Mouse (Mus musculus) intestine, postnatal 0 days (tissue): ENCODE measurements around the gene AI854703. TPM values are rescaled to one million over a fixed set of nuclear protein-coding genes. Genes with fewer than 3 reads are reported as not detected.
"Not testable (repeated sequence)": the region's sequence is repeated elsewhere in the genome, so short reads cannot be mapped to it uniquely, and the experiment has no call there.

Experiments
- ATAC-seq: fragments of 200-750 bp; cut with Nextera tagmentation; 2 replicates; pipeline ENCODE4 v1.8.0; 2017; ENCODE audit warnings: mild to moderate bottlenecking, moderate TSS enrichment, moderate library complexity
- H3K27ac ChIP-seq: fragments of 300-500 bp; sonication (generic); 2 replicates; pipeline ENCODE4 v1.5.1; 2014; ENCODE audit warnings: mild to moderate bottlenecking, low read depth, low read length, moderate library complexity
- H3K27me3 ChIP-seq: fragments of 300-500 bp; sonication (generic); replicated peaks from 2 replicates; pipeline ENCODE4 v1.6.1; 2014; ENCODE audit warnings: low read length, mixed read lengths; ENCODE audit not compliant: control insufficient read depth, insufficient read depth
- H3K36me3 ChIP-seq: fragments of 300-500 bp; sonication (generic); 2 replicates; pipeline ENCODE4 v1.6.1; 2014; ENCODE audit warnings: mild to moderate bottlenecking, moderate library complexity; ENCODE audit not compliant: control insufficient read depth, insufficient read depth
- H3K4me1 ChIP-seq: fragments of 300-500 bp; sonication (generic); replicated peaks from 2 replicates; pipeline ENCODE4 v1.6.1; 2014; ENCODE audit warnings: antibody characterized with exemption, low read length, mixed read lengths; ENCODE audit not compliant: control insufficient read depth, insufficient read depth
- H3K4me2 ChIP-seq: fragments of 300-500 bp; sonication (generic); replicated peaks from 2 replicates; pipeline ENCODE4 v1.6.1; 2014; ENCODE audit warnings: low read depth, mild to moderate bottlenecking, moderate library complexity
- H3K4me3 ChIP-seq: fragments of 300-500 bp; sonication (generic); 2 replicates; pipeline ENCODE4 v1.5.1; 2014; ENCODE audit warnings: low read depth, low read length
- H3K9ac ChIP-seq: fragments of 300-500 bp; sonication (generic); 2 replicates; pipeline ENCODE4 v1.6.1; 2014; ENCODE audit warnings: mild to moderate bottlenecking, low read depth, low read length
- H3K9me3 ChIP-seq: fragments of 300-500 bp; sonication (generic); 2 replicates; pipeline ENCODE4 v1.6.1; 2016; ENCODE audit warnings: mixed run types; ENCODE audit not compliant: control insufficient read depth
- CTCF ChIP-seq: sonication (generic); IDR thresholded peaks from 2 replicates; pipeline ENCODE4 v1.5.1; 2016; ENCODE audit warnings: low read depth, mild to moderate bottlenecking, control low read depth, antibody characterized with exemption, moderate library complexity
- WGBS: fragments of 180-500 bp; shearing (Covaris S2); extraction: QIAGEN DNeasy Blood & Tissue Kit; methylation state at CpG from one replicate; pipeline ENCODE4 v1.1.7; 2014; 5-methylcytosine and 5-hydroxymethylcytosine counted together
- polyA plus RNA-seq: library from polyadenylated mRNA; unstranded; fragments of >200 nt; fragmentation: Nextera tagmentation; extraction: Ambion mirVana; gene quantifications from 2 replicates; pipeline ENCODE4 v1.2.1, GENCODE M21; 2015

The AI854703 gene
- polyA plus RNA-seq, 1 experiment from 2014 or later, result 0.63 TPM

DNA sequence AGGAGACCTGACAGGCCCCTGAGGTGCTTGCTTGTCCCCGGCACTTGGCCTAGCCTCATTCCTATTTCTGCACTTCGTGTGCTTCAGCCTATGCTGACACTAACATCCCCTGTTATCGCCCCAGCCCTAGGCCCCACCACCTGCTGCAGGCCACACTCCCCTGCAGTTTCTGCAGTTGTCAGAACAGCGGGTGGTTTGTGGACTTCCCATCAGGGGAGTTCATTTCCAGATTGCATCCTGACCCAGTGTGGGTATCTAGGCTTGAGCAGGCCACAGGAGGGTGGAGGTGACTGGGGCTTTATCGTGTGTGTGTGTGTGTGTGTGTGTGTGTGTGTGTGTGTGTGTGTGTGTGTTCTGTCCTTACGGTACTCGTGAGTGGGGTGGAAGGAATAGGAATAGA lies 17.1 kb upstream of the AI854703 start:
- ATAC-seq, result no peak
- 69% methylated on average over 7 of the region's 7 CpGs for WGBS
- Histone ChIP-seq H3K9me3 (no peaks in the 10 kb centered on the region), H3K4me1 (no peaks in the 10 kb centered on the region), H3K36me3 (peaks cover 8% of the 10 kb centered on the region; the same call in 1 of the 2 replicates), H3K9ac (no peak overlapping the region), H3K4me2 (no peak overlapping the region), H3K4me3 (no peak overlapping the region), H3K27me3 (no peaks in the 10 kb centered on the region), H3K27ac (no peak overlapping the region)
- TF ChIP-seq CTCF, result no peak

DNA sequence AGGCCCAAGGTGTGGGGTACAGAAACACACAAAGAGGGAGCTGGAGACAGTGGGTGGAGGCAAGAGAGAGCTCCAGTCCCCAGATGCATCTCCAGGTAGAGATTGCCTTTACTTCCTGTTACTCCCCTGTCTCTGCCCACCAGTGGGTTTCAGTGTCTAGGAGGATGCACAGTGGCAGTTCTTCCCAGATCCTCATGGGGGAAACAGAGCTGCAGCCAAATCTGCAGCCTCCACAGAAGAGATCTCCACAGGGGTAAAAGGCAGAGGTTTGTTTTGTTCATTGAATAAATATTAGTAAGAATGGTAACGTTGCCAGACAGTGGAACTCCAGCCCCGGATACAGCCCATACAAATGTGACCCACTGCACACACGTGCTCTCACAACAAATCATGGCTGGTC lies 15.9 kb upstream of the AI854703 start:
- Histone ChIP-seq H3K4me1 (no peaks in the 10 kb centered on the region), H3K9ac (no peak overlapping the region), H3K4me3 (no peak overlapping the region), H3K27me3 (no peaks in the 10 kb centered on the region), H3K27ac (no peak overlapping the region), H3K4me2 (no peak overlapping the region), H3K9me3 (no peaks in the 10 kb centered on the region), H3K36me3 (peaks cover 8% of the 10 kb centered on the region; the same call in 1 of the 2 replicates)
- ATAC-seq, result no peak
- 51% methylated on average over 3 of the region's 3 CpGs for WGBS
- peak; percentile 52 for TF ChIP-seq CTCF

DNA sequence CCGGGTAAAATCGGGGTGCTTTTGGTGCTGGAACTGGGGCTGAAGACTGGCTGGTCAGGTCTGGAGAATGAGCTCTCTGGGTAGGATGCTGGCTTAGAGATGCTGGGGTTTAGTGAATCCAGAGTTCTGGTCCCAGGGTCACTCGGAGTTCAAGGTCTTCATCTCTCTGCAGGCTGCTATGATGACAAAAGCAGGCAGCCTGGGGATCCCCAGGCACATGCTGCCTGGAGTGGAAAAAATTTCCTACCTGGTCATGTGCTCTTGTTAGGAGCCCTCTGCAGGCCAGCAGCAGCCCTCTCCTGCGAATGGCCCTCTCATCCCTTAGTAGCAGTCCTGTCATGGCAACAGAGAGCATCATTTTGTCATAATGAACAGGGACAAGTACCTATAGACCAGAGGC lies 13.1 kb upstream of the AI854703 start:
- no peaks in the 10 kb centered on the region for H3K9me3 ChIP-seq

DNA sequence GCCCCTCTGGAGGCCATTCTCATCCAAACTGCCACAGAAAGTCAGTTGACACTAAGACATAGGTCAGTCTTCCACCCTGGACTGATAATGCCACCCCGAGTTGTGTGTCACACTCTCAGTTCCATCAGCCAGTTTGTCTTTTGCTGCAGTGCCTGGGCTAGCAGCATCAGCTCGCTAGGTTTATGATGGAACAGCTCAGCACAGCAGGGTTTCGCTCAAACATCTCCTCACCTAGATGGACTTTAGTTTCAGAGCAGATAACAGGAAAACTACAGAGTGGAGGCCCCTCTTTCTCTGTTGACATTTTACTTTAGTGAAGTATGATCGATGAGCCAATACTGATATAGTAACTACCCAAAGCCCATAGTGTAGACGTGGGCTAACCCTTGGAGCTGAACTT lies 11.8 kb upstream of the AI854703 start:
- WGBS, result 42% methylated on average over 5 of the region's 5 CpGs
- Histone ChIP-seq H3K9me3 (no peaks in the 10 kb centered on the region), H3K4me3 (no peak overlapping the region), H3K27me3 (no peaks in the 10 kb centered on the region), H3K9ac (no peak overlapping the region), H3K4me1 (no peaks in the 10 kb centered on the region), H3K27ac (no peak overlapping the region), H3K4me2 (no peak overlapping the region), H3K36me3 (peaks cover 23% of the 10 kb centered on the region)
- 0 out of 2 replicates have a peak, but pooled peaks have one; percentile 28 for ATAC-seq
- TF ChIP-seq CTCF, result no peak

More for the DNA sequence above, 13.1 kb upstream of the AI854703 start:
- no peak overlapping the region for H3K9ac ChIP-seq
- TF ChIP-seq CTCF, result no peak
- H3K27me3 ChIP-seq, result no peaks in the 10 kb centered on the region
- H3K4me3 ChIP-seq, result no peak overlapping the region
- 92% methylated on average over 4 of the region's 4 CpGs for WGBS
- peaks cover 13% of the 10 kb centered on the region; the same call in 1 of the 2 replicates for H3K36me3 ChIP-seq
- no peak overlapping the region for H3K4me2 ChIP-seq
- H3K4me1 ChIP-seq, result no peaks in the 10 kb centered on the region
- no peak for ATAC-seq
- H3K27ac ChIP-seq, result no peak overlapping the region

DNA sequence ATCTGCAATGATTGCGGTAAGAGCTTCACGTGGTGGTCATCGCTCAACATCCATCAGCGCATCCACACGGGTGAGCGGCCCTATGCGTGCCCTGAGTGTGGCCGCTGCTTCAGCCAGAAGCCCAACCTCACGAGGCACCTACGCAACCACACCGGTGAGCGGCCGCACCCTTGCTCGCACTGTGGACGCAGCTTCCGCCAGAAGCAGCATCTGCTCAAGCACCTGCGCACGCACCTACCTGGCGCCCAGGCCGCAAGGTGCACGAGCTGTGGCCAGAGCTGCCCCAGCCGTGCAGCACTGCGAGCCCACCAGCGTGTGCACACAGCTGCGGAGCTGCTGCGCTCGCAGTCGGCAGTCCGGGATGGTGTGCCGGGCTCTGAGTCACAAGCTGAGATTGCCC lies 6.5 kb upstream of the AI854703 start:
- Histone ChIP-seq H3K4me1 (no peaks in the 10 kb centered on the region), H3K27me3 (no peaks in the 10 kb centered on the region), H3K27ac (no peak overlapping the region), H3K9me3 (no peaks in the 10 kb centered on the region), H3K9ac (no peak overlapping the region), H3K36me3 (peaks cover 26% of the 10 kb centered on the region), H3K4me2 (no peak overlapping the region), H3K4me3 (no peak overlapping the region)
- ATAC-seq, result no peak
- TF ChIP-seq CTCF, result no peak
- WGBS, result 95% methylated on average over 30 of the region's 30 CpGs

DNA sequence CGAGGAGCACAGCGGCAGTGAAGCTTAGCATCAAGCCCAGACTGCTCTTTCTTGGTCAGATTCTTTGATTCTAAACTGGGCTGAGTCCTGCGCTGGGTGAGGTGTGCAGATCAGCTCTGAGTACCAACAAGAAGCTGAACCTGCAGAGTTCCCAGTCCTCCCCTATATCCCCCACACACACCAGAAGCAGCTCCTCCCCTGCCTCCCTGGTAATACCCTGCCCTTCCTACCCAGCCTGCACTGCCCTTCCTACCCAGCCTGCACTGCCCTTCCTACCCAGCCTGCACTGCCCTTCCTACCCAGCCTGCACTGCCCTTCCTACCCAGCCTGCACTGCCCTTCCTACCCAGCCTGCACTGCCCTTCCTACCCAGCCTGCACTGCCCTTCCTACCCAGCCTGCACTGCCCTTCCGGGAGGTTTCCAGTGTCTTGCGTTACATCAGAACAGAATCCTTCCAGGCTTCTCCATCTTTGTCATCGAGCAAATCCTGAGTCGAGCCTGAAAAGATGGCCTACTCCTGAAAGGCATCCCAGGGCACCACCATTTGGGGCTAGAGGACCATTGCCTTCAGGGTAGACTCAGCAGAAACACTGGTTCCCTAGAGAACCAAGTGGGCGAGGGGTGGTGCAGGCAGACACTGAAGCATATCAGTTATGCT lies 4.2 kb upstream of the AI854703 start:
- not testable (repeated sequence) for H3K4me3 ChIP-seq, H3K27me3 ChIP-seq, H3K27ac ChIP-seq, ATAC-seq, H3K4me1 ChIP-seq, H3K9me3 ChIP-seq, H3K4me2 ChIP-seq, H3K9ac ChIP-seq
- WGBS, result 88% methylated on average over 8 of the region's 8 CpGs
- peaks cover 21% of the 10 kb centered on the region for H3K36me3 ChIP-seq

DNA sequence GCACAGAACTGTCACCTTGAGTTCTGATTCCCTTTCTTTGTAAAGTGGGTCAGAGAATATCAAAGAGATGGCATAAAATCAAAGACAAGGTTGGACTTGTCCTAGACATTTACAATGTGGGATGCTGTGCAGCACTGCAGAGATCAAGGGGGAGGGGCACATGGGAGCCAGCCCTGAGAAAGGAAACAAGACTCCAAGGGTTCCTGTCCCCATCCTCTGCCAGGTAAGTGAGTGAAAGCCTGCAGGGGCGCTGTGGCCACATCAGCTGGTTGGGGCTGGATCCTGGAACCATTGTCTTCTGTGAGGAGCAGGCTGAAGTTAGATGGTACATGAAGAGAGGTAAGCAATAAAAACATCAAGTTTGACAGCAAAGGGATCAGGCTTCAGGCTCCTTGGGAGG lies 3.1 kb upstream of the AI854703 start:
- Histone ChIP-seq H3K27me3 (peaks cover 5% of the 10 kb centered on the region), H3K4me3 (no peak overlapping the region), H3K9me3 (no peaks in the 10 kb centered on the region), H3K4me1 (no peaks in the 10 kb centered on the region), H3K27ac (no peak overlapping the region), H3K4me2 (no peak overlapping the region), H3K9ac (no peak overlapping the region), H3K36me3 (peaks cover 21% of the 10 kb centered on the region)
- no peak for ATAC-seq
- 26% methylated on average over 1 of the region's 1 CpGs for WGBS
- peak; percentile 35 for TF ChIP-seq CTCF
